Mouse (Mus musculus) limb, embryonic 12.5 days (tissue): ENCODE measurements around the gene Wdfy2. TPM values are rescaled to one million over a fixed set of nuclear protein-coding genes. Genes with fewer than 3 reads are reported as not detected.

ENCODE experiments used
- ATAC-seq: fragments of 200-750 bp; cut with Nextera tagmentation; 2 replicates; pipeline ENCODE4 v1.8.0; 2017; ENCODE audit warnings: low read depth, moderate TSS enrichment; ENCODE audit not compliant: insufficient number of reproducible peaks, insufficient read depth, low FRiP score, low TSS enrichment
- H3K27ac ChIP-seq: fragments of 300-500 bp; sonication (generic); 2 replicates; pipeline ENCODE4 v1.5.1; 2016; ENCODE audit warnings: mild to moderate bottlenecking, moderate library complexity
- H3K27me3 ChIP-seq: fragments of 300-500 bp; sonication (generic); 2 replicates; pipeline ENCODE4 v1.6.1; 2016; ENCODE audit warnings: mild to moderate bottlenecking, moderate library complexity
- H3K36me3 ChIP-seq: fragments of 300-500 bp; sonication (generic); 2 replicates; pipeline ENCODE4 v1.6.1; 2016; ENCODE audit warnings: mild to moderate bottlenecking, moderate library complexity
- H3K4me1 ChIP-seq: fragments of 300-500 bp; sonication (generic); replicated peaks from 2 replicates; pipeline ENCODE4 v1.6.1; 2016
- H3K4me2 ChIP-seq: fragments of 300-500 bp; sonication (generic); 2 replicates; pipeline ENCODE4 v1.6.1; 2016; ENCODE audit warnings: mild to moderate bottlenecking, moderate library complexity
- H3K4me3 ChIP-seq: fragments of 300-500 bp; sonication (generic); replicated peaks from 2 replicates; pipeline ENCODE4 v1.5.1; 2016; ENCODE audit warnings: mild to moderate bottlenecking
- H3K9ac ChIP-seq: fragments of 300-500 bp; sonication (generic); replicated peaks from 2 replicates; pipeline ENCODE4 v1.6.1; 2016; ENCODE audit warnings: mild to moderate bottlenecking, moderate library complexity
- H3K9me3 ChIP-seq: fragments of 300-500 bp; sonication (generic); 2 replicates; pipeline ENCODE4 v1.6.1; 2016; ENCODE audit warnings: mild to moderate bottlenecking, moderate library complexity
- WGBS: fragments of 180-500 bp; shearing (Covaris S2); methylation state at CpG from one replicate; pipeline ENCODE4 v1.1.7; 2016; 5-methylcytosine and 5-hydroxymethylcytosine counted together
- microRNA-seq: library from miRNA; unstranded; fragments of <30 nt; microRNA quantifications from one replicate; pipeline ENCODE4, GENCODE M21; 2017
- polyA plus RNA-seq: library from polyadenylated mRNA; unstranded; fragments of >200 nt; fragmentation: Nextera tagmentation; extraction: Ambion mirVana; gene quantifications from 2 replicates; pipeline ENCODE4 v1.2.1, GENCODE M21; 2016

Gene Wdfy2
- polyA plus RNA-seq, 1 experiment from 2014 or later = 11.4 TPM

DNA sequence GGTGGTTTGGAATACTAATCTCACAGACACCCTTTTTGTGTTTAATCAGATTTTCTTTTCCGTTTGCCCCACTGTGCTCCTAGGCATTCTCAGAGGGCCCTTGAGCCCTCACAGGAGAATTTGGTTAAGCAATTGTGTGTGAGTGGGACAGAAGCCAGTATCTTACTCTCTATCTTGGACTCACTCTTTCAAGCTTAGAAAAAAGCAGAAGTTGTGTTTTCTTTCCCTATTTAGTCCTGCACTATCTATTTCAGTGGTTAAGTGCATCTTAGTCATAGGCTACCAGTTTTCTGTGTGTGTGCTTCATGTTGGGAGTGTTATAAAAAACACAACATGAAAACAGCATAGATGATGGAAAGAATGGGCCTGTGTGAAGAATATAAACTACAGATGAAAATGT lies 142.3 kb downstream of the Wdfy2 start:
- H3K4me2 ChIP-seq = no peak overlapping the region
- ATAC-seq = no peak
- H3K27me3 ChIP-seq = no peaks in the 10 kb centered on the region
- H3K4me1 ChIP-seq = no peaks in the 10 kb centered on the region
- no peak overlapping the region for H3K4me3 ChIP-seq
- H3K27ac ChIP-seq = no peak overlapping the region
- no peak overlapping the region for H3K9ac ChIP-seq
- 81% methylated on average over 1 of the region's 1 CpGs for WGBS
- no peaks in the 10 kb centered on the region for H3K9me3 ChIP-seq
- no peaks in the 10 kb centered on the region for H3K36me3 ChIP-seq

DNA sequence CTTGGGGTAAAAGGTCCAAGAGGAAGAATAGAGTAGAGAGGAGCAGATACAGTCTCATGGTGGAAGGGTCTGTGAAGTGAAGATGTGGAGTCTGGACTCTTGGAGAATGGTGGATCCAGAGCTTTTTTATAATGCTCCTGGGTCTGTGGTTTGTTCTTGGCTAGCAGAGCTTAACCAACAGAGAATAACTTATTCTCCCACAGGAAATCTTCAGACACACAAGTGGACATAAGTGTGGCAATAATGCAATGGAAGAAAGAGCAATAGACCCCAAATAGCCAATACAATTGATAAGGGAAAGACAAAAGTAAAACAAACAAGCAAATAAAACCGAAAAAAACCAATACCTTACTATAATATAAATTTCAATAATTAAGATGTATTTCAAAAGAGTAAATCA lies 146.9 kb downstream of the Wdfy2 start, which contains the start of gene Defb48:
TSS of gene Defb48 (minus strand) at position 101 of the 400 bp plus-strand sequence.
- Histone ChIP-seq H3K9me3 (no peaks in the 10 kb centered on the region), H3K9ac (no peak within 1 kb of the TSS), H3K4me1 (no peaks in the 10 kb centered on the region), H3K4me3 (no peak within 1 kb of the TSS), H3K27me3 (no peaks in the 10 kb centered on the region), H3K4me2 (no peak within 1 kb of the TSS), H3K36me3 (no peaks in the 10 kb centered on the region), H3K27ac (no peak within 1 kb of the TSS)
- 66% methylated on average over 1 of the region's 1 CpGs for WGBS
- ATAC-seq = no peak

- H3K27ac ChIP-seq = no peak overlapping the region
- no peaks in the 10 kb centered on the region for H3K36me3 ChIP-seq
- H3K9me3 ChIP-seq = no peaks in the 10 kb centered on the region
- H3K4me3 ChIP-seq = no peak overlapping the region
- no peak overlapping the region for H3K9ac ChIP-seq
- ATAC-seq = no peak
- 81% methylated on average over 3 of the region's 3 CpGs for WGBS
- H3K4me2 ChIP-seq = no peak overlapping the region
- H3K4me1 ChIP-seq = no peaks in the 10 kb centered on the region
- no peaks in the 10 kb centered on the region for H3K27me3 ChIP-seq
Measured at GRCm38 (mm10) chr14:62991271-62991670, 153.8 kb downstream of the Wdfy2 start.

- H3K9me3 ChIP-seq = no peaks in the 10 kb centered on the region
- H3K27ac ChIP-seq = no peak overlapping the region
- 86% methylated on average over 7 of the region's 7 CpGs for WGBS
- H3K9ac ChIP-seq = no peak overlapping the region
- ATAC-seq = no peak
- no peak overlapping the region for H3K4me2 ChIP-seq
- H3K4me1 ChIP-seq = no peaks in the 10 kb centered on the region
- no peaks in the 10 kb centered on the region for H3K36me3 ChIP-seq
- H3K4me3 ChIP-seq = no peak overlapping the region
- no peaks in the 10 kb centered on the region for H3K27me3 ChIP-seq
Measured at GRCm38 (mm10) chr14:62991849-62992510, 154.5 kb downstream of the Wdfy2 start.

- Histone ChIP-seq H3K36me3 (no peaks in the 10 kb centered on the region), H3K27me3 (no peaks in the 10 kb centered on the region), H3K4me2 (no peak within 1 kb of the TSS), H3K27ac (no peak within 1 kb of the TSS), H3K4me3 (no peak within 1 kb of the TSS), H3K9me3 (no peaks in the 10 kb centered on the region), H3K9ac (no peak within 1 kb of the TSS), H3K4me1 (no peaks in the 10 kb centered on the region)
- no peak for ATAC-seq
- 88% methylated on average over 8 of the region's 8 CpGs for WGBS
Measured at GRCm38 (mm10) chr14:62997777-62998176, 160.3 kb downstream of the Wdfy2 start, which contains the start of gene Defb47. Gene Defb47 (plus strand): TSS chr14:62998077.

DNA sequence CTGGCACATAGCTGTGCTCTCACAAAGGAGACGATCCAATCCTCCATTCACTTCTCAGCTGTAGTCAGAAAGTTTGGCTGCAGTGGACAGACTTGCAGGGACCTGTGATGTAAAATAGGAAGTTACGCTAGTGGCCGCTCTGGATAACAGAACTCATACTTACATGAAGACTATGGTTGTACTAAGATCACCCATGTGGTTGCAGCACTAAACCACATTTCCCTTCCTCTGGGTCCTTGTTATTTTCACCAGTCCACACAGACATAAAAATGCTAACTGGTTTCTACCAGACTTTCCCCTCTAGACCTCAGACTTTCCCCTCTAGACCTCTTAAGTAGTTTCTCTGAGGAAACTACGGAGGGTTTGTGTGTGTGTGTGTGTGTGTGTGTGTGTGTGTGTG lies 161.5 kb downstream of the Wdfy2 start:
- H3K27ac ChIP-seq = no peak overlapping the region
- H3K9me3 ChIP-seq = no peaks in the 10 kb centered on the region
- no peak for ATAC-seq
- no peaks in the 10 kb centered on the region for H3K4me1 ChIP-seq
- no peaks in the 10 kb centered on the region for H3K36me3 ChIP-seq
- no peaks in the 10 kb centered on the region for H3K27me3 ChIP-seq
- WGBS = 84% methylated on average over 4 of the region's 4 CpGs
- no peak overlapping the region for H3K4me2 ChIP-seq
- H3K4me3 ChIP-seq = no peak overlapping the region
- no peak overlapping the region for H3K9ac ChIP-seq

GRCm38 (mm10) chr14:63002588-63002987 lies 165.1 kb downstream of the Wdfy2 start:
- Histone ChIP-seq H3K4me1 (no peaks in the 10 kb centered on the region), H3K9me3 (no peaks in the 10 kb centered on the region), H3K27ac (no peak overlapping the region), H3K27me3 (no peaks in the 10 kb centered on the region), H3K9ac (no peak overlapping the region), H3K4me2 (no peak overlapping the region), H3K4me3 (no peak overlapping the region), H3K36me3 (no peaks in the 10 kb centered on the region)
- 58% methylated on average over 2 of the region's 2 CpGs for WGBS
- ATAC-seq = no peak

Small RNA genes lying within 50 kb of the gene (microRNA-seq; reads per million reads assigned to microRNA genes)
- gene Mir6541 (not detected), gene Mir8098 (2.3 reads per million, percentile 2 among the genes with 10 or more reads in this experiment)

Other genes starting within 250 kb of the Wdfy2 start
- gene Serpine3, start 174.0 kb upstream of the Wdfy2 start, polyA plus RNA-seq = not detected in 2 replicates
- 33.4 and 35.0 TPM in 2 replicates for gene Ints6, start 76.5 kb upstream of the Wdfy2 start, polyA plus RNA-seq
- not detected in 2 replicates for gene Defb48, start 146.8 kb downstream of the Wdfy2 start, polyA plus RNA-seq
- not detected in 2 replicates for gene Defb47, start 160.4 kb downstream of the Wdfy2 start, polyA plus RNA-seq
- not detected in 2 replicates for gene Defb43, start 174.1 kb downstream of the Wdfy2 start, polyA plus RNA-seq
- gene Defb42, start 209.3 kb downstream of the Wdfy2 start, polyA plus RNA-seq = not detected in 2 replicates
- gene Defb30, start 212.3 kb downstream of the Wdfy2 start, polyA plus RNA-seq = not detected in 2 replicates